Mouse (Mus musculus) forebrain, embryonic 14.5 days (tissue): ENCODE results near the gene Col4a2. TPM values are rescaled to one million over a fixed set of nuclear protein-coding genes. Genes with fewer than 3 reads are reported as not detected.

ENCODE experiments used
- ATAC-seq: fragments of 200-750 bp; cut with Nextera tagmentation; 2 replicates; pipeline ENCODE4 v1.8.0; 2017; ENCODE audit warnings: mild to moderate bottlenecking, moderate library complexity
- DNase-seq: peaks from one replicate; pipeline ENCODE4 v3.0.0-alpha.2; 2015; ENCODE audit warnings: low spot score
- H3K27ac ChIP-seq: fragments of 300-500 bp; sonication (generic); 2 replicates; pipeline ENCODE4 v1.5.1; 2014; ENCODE audit warnings: low read depth, mild to moderate bottlenecking, control low read depth, low read length, moderate library complexity
- H3K27me3 ChIP-seq: fragments of 300-500 bp; sonication (generic); replicated peaks from 2 replicates; pipeline ENCODE4 v1.6.1; 2014; ENCODE audit warnings: low read length, control low read depth, mixed read lengths; ENCODE audit not compliant: control insufficient read depth, insufficient read depth
- H3K36me3 ChIP-seq: fragments of 300-500 bp; sonication (generic); 2 replicates; pipeline ENCODE4 v1.6.1; 2014; ENCODE audit warnings: low read length, control low read depth; ENCODE audit not compliant: control insufficient read depth, insufficient read depth
- H3K4me1 ChIP-seq: fragments of 300-500 bp; sonication (generic); 2 replicates; pipeline ENCODE4 v1.6.1; 2014; ENCODE audit warnings: antibody characterized with exemption, low read length, control low read depth; ENCODE audit not compliant: control insufficient read depth, insufficient read depth
- H3K4me2 ChIP-seq: fragments of 300-500 bp; sonication (generic); 2 replicates; pipeline ENCODE4 v1.6.1; 2014; ENCODE audit warnings: mild to moderate bottlenecking, control low read depth, low read length
- H3K4me3 ChIP-seq: fragments of 300-500 bp; sonication (generic); 2 replicates; pipeline ENCODE4 v1.5.1; 2014; ENCODE audit warnings: low read depth, low read length, control low read depth
- H3K9ac ChIP-seq: fragments of 300-500 bp; sonication (generic); 2 replicates; pipeline ENCODE4 v1.6.1; 2014; ENCODE audit warnings: mild to moderate bottlenecking, low read length, control low read depth, moderate library complexity
- H3K9me3 ChIP-seq: fragments of 300-500 bp; sonication (generic); replicated peaks from 2 replicates; pipeline ENCODE4 v1.6.1; 2016; ENCODE audit warnings: low read length, control low read depth, mixed read lengths; ENCODE audit not compliant: control insufficient read depth
- WGBS: fragments of 180-500 bp; shearing (Covaris S2); extraction: QIAGEN DNeasy Blood & Tissue Kit; methylation state at CpG from one replicate; pipeline ENCODE4 v1.1.7; 2014; 5-methylcytosine and 5-hydroxymethylcytosine counted together
- polyA plus RNA-seq: library from polyadenylated mRNA; unstranded; fragments of >200 nt; fragmentation: Nextera tagmentation; extraction: Ambion mirVana; gene quantifications from 2 replicates; pipeline ENCODE4 v1.2.1, GENCODE M21; 2014

Col4a2 gene
- polyA plus RNA-seq, 1 experiment from 2014 or later, result 19.1 TPM

DNA sequence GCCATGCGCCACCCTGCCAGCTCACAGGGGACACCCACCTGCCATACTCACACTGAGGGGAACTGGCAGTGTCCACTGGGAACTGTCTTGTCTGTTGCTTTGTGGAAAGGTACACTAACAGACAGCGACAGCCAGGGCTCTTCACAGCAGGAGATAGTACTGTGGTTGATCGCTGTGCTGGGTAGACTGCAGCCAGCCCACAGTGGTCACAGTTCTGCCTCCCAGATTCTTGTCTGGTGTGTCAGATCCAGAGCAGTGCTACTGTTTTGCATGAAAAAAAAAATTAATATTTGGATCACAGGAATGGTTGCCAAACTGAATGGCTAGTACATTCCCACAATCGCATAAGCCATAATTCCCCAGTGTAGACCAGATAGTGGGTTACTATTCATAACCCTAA lies 74.7 kb downstream of the Col4a2 start:
- no peaks in the 10 kb centered on the region for H3K27me3 ChIP-seq
- H3K9ac ChIP-seq, result no peak overlapping the region
- no peaks in the 10 kb centered on the region for H3K36me3 ChIP-seq
- peaks cover 3% of the 10 kb centered on the region; the same call in 1 of the 2 replicates for H3K4me1 ChIP-seq
- 87% methylated on average over 4 of the region's 4 CpGs for WGBS
- DNase-seq, result no peak
- H3K9me3 ChIP-seq, result no peaks in the 10 kb centered on the region
- H3K4me3 ChIP-seq, result no peak overlapping the region
- no peak for ATAC-seq
- no peak overlapping the region for H3K27ac ChIP-seq
- H3K4me2 ChIP-seq, result no peak overlapping the region

DNA sequence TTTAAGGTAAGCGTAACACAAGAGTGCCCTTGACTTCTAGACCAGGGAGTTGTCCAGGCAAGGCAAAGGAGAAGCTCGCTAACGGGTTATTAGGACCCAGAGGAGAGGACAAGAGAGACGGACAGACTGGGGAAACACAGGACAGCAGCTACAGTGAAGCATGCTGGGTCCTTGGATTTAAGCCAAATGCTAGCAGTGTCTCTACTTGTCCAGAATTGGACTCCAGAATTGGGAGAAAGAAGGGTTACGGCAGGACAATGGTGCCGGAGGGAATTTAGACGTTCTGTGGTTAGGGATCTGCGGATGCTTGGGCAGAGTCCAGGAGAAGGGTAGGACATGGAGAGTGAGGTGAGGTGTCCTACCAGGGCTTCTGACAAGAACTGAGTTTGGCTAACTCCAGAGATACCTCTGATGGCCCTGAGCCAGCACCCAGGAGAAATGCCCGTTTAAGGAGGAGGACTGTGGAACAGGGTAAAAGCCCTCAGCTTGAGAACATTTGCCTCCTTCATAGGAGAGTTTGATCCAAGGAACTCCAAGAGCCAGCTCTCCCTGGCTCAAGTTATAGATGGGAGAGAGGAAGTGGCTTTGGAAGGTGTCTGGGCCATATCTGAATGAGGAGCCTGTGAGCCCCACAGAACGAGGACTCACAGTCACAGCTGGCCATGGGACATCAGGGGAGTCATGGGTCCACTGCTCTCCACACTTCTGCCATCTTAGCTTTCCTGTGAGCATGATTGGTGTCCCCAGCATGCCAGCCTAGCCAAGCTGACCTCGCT lies 76.9 kb downstream of the Col4a2 start:
- WGBS, result 74% methylated on average over 11 of the region's 11 CpGs
- Histone ChIP-seq H3K4me1 (no peaks in the 10 kb centered on the region), H3K36me3 (no peaks in the 10 kb centered on the region), H3K27me3 (no peaks in the 10 kb centered on the region), H3K9ac (no peak overlapping the region), H3K27ac (no peak overlapping the region), H3K9me3 (no peaks in the 10 kb centered on the region), H3K4me3 (no peak overlapping the region), H3K4me2 (no peak overlapping the region)
- DNase-seq, result no peak
- ATAC-seq, result no peak

DNA sequence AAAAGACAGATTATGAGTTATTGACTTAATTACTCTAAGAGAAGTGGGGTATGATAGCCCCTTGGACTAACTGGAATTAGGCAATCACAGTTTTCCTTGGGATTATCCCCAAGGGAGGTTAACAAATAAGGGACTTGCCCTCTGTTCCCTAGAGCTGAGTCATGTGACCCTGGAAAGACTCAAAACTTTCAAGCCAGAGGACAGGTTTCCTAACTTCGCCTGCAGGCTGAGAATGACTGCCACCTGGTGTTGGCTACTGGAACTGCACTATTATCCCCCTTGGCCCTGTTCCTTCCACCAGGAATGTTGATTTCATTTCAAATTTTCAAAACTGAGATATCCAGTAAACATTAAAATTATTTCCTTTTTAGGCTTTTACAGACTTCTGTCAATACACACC lies 80.1 kb downstream of the Col4a2 start:
- peak; percentile 66 for ATAC-seq
- H3K27ac ChIP-seq, result no peak overlapping the region

DNA sequence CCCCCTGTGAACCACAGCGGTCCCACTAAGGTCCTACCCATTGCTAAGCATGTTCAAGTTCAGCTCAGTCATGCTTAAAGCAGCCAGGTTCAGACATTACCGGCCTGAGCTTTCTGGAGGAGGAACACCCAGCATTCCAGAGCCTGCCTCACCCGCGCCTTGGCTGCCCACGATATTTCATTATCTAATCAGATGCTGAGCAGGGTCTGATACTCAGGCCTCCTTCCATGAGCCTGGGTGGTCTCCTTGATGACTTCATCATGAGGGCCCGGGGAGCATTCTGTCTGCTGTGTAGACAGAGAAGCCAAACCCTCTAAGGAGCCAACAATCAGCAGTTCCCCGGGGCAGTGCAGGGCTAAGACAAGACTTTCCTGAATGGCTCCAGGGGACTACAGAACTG lies 80.6 kb downstream of the Col4a2 start:
- H3K9me3 ChIP-seq, result no peaks in the 10 kb centered on the region
- no peaks in the 10 kb centered on the region for H3K4me1 ChIP-seq
- H3K36me3 ChIP-seq, result no peaks in the 10 kb centered on the region
- no peak overlapping the region for H3K4me2 ChIP-seq
- H3K4me3 ChIP-seq, result no peak overlapping the region
- WGBS, result 52% methylated on average over 7 of the region's 7 CpGs
- no peak overlapping the region for H3K9ac ChIP-seq
- peak; percentile 54 for ATAC-seq
- DNase-seq, result no peak
- H3K27ac ChIP-seq, result no peak overlapping the region
- H3K27me3 ChIP-seq, result no peaks in the 10 kb centered on the region

More for the DNA sequence above, 80.1 kb downstream of the Col4a2 start:
- peak; percentile 73 for DNase-seq
- no peak overlapping the region for H3K4me2 ChIP-seq
- H3K36me3 ChIP-seq, result no peaks in the 10 kb centered on the region
- WGBS, result 4% methylated on average over 1 of the region's 1 CpGs
- no peaks in the 10 kb centered on the region for H3K9me3 ChIP-seq
- no peaks in the 10 kb centered on the region for H3K27me3 ChIP-seq
- no peak overlapping the region for H3K9ac ChIP-seq
- H3K4me3 ChIP-seq, result no peak overlapping the region
- no peaks in the 10 kb centered on the region for H3K4me1 ChIP-seq

DNA sequence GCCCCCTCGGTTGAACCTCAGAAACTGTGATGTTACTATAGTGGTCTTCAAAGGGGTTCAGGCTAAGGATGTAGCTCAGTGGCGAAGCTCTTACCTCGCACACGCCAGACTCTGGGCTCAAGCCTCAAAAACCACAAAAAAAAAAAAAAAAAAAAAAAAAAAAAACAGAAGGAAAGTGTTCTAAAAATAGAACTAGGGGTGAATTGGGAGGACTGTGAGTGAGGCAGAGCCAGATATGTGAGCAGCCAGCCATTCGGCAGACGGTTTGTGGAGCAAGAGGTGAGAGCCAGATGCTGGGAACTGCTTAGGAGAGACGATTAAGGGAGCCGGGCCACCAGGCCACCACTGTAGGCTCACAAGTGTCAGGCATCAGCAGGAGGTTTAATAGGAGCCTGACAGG lies 81.0 kb downstream of the Col4a2 start:
- no peaks in the 10 kb centered on the region for H3K9me3 ChIP-seq
- H3K4me1 ChIP-seq, result no peaks in the 10 kb centered on the region
- DNase-seq, result no peak
- H3K4me2 ChIP-seq, result no peak overlapping the region
- no peak overlapping the region for H3K4me3 ChIP-seq
- no peaks in the 10 kb centered on the region for H3K36me3 ChIP-seq
- H3K27ac ChIP-seq, result no peak overlapping the region; the same call in 1 of the 2 replicates
- no peak for ATAC-seq
- H3K9ac ChIP-seq, result no peak overlapping the region
- whole genome bisulfite sequencing, result 51% methylated on average over 8 of the region's 8 CpGs
- H3K27me3 ChIP-seq, result no peaks in the 10 kb centered on the region

DNA sequence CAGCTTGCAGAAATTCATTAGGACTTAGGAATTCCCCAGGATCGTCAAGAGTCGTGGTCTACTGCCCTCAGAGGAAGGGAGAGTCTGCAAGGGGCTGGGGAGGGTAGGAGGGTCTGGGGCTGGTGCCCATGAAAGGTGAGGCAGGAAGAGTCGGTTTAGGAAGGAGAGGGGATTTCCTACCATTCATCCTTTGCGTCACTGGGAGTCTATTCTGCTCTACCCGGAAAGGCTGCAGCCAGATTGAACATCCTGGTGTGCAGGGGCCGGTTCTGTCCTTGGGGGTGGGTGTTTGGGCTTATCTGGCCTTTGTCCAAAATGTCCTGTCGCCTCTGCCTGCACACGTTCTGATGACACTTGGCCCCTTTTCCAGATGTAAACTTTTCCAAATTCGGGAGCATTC lies 82.2 kb downstream of the Col4a2 start:
- no peaks in the 10 kb centered on the region for H3K36me3 ChIP-seq
- no peaks in the 10 kb centered on the region for H3K9me3 ChIP-seq
- no peaks in the 10 kb centered on the region for H3K27me3 ChIP-seq
- H3K4me2 ChIP-seq, result no peak overlapping the region
- no peak overlapping the region for H3K27ac ChIP-seq
- ATAC-seq, result no peak
- DNase-seq, result no peak
- H3K4me3 ChIP-seq, result no peak overlapping the region
- H3K4me1 ChIP-seq, result no peaks in the 10 kb centered on the region
- H3K9ac ChIP-seq, result no peak overlapping the region
- WGBS, result 64% methylated on average over 9 of the region's 9 CpGs

DNA sequence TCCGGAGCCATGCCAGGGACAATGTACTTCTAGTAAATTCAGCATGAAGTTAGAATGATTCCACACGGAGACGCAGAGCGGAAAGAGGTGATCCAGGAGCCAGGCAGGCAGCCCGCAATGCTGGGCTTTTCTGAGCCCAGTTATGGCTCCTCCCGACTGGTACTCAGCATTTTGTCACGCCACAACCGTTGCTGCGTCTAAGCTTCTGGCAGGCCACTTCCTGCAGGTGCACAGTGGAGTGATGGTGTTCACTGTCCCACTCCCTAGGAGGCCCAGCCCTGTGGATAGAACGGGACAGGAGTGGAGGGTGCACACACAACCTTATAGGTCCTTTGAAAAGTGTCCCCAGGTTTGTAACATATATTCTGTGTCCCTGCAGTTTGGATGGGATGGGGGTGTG lies 83.0 kb downstream of the Col4a2 start:
- H3K36me3 ChIP-seq, result no peaks in the 10 kb centered on the region
- H3K9me3 ChIP-seq, result no peaks in the 10 kb centered on the region
- H3K9ac ChIP-seq, result no peak overlapping the region
- H3K27me3 ChIP-seq, result no peaks in the 10 kb centered on the region
- DNase-seq (no peak), ATAC-seq (no peak)
- H3K27ac ChIP-seq, result no peak overlapping the region
- no peaks in the 10 kb centered on the region for H3K4me1 ChIP-seq
- WGBS, result 88% methylated on average over 10 of the region's 10 CpGs
- no peak overlapping the region for H3K4me2 ChIP-seq
- no peak overlapping the region for H3K4me3 ChIP-seq

DNA sequence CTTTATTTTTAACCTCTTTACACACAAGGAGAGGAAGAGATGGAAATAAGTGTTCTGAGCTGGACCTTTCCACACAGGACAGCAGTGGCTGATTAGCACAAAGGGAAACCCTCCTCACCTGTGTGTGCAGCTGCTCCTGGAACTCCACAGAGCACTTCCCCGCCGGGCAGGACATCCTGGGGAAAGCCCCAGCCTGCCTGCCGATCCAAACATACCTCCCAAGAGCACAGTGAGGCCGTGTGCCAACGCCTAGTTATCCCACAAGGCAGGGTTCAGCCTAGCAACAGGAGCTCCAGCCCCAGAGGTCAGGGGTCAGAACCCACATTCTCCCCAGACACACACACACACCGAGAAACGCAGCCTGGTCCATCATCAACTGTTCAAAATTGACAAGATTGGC lies 83.5 kb downstream of the Col4a2 start:
- H3K9me3 ChIP-seq, result no peaks in the 10 kb centered on the region

DNA sequence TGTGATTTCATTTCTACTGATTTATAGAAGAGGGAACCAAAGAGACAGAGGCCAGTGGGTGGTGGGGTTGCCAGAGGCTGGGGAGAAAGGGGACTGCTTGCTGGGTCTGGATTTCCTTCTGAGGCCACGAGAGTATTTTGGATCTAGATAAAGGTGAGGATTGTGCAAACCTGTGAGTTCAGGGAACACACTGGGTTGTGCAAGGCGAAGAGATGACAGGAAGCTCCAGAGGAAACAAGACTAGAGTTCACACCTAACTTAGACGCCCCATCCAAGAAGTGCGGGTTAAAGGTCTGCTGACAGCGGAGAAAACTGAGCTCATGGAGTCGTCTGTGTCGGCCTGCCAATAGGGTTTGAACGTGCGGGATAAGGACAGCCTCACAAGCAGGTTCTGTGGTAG lies 84.5 kb downstream of the Col4a2 start:
- H3K27me3 ChIP-seq, result no peaks in the 10 kb centered on the region
- H3K4me2 ChIP-seq, result no peak overlapping the region
- 92% methylated on average over 9 of the region's 9 CpGs for WGBS
- ATAC-seq, result no peak
- H3K9ac ChIP-seq, result no peak overlapping the region
- H3K36me3 ChIP-seq, result no peaks in the 10 kb centered on the region
- H3K27ac ChIP-seq, result no peak overlapping the region
- no peaks in the 10 kb centered on the region for H3K4me1 ChIP-seq
- DNase-seq, result no peak
- H3K9me3 ChIP-seq, result no peaks in the 10 kb centered on the region
- H3K4me3 ChIP-seq, result no peak overlapping the region

More for the DNA sequence above, 83.5 kb downstream of the Col4a2 start:
- no peak overlapping the region for H3K4me2 ChIP-seq
- DNase-seq, result no peak
- H3K36me3 ChIP-seq, result no peaks in the 10 kb centered on the region
- no peak for ATAC-seq
- H3K4me1 ChIP-seq, result no peaks in the 10 kb centered on the region
- H3K27ac ChIP-seq, result no peak overlapping the region
- WGBS, result 77% methylated on average over 7 of the region's 7 CpGs
- no peaks in the 10 kb centered on the region for H3K27me3 ChIP-seq
- H3K9ac ChIP-seq, result no peak overlapping the region
- H3K4me3 ChIP-seq, result no peak overlapping the region
